Mouse (Mus musculus) brain, adult 2 months (tissue): ENCODE results near the gene Bcl2l1.

ENCODE experiments used
- DNase-seq: peaks from one replicate; pipeline ENCODE4 v3.0.0; 2011; ENCODE audit warnings: low read depth, low spot score

The Bcl2l1 gene

GRCm38 (mm10) chr2:152803081-152803480 lies 28.4 kb downstream of the Bcl2l1 start:
- no peak for DNase-seq

GRCm38 (mm10) chr2:152802303-152802702 lies 29.2 kb downstream of the Bcl2l1 start:
- DNase-seq: no peak

- DNase-seq: no peak
Observed at GRCm38 (mm10) chr2:152800762-152801113, 30.8 kb downstream of the Bcl2l1 start.

- DNase-seq: peak; percentile 94
Observed at GRCm38 (mm10) chr2:152799954-152800761, 31.4 kb downstream of the Bcl2l1 start.

GRCm38 (mm10) chr2:152797589-152797988 lies 33.9 kb downstream of the Bcl2l1 start:
- DNase-seq: peak; percentile 57

GRCm38 (mm10) chr2:152794281-152794827 lies 37.2 kb downstream of the Bcl2l1 start:
- DNase-seq: peak; percentile 50

- peak; percentile 79 for DNase-seq
Observed at GRCm38 (mm10) chr2:152793381-152793780, 38.1 kb downstream of the Bcl2l1 start.

GRCm38 (mm10) chr2:152792461-152792860 lies 39.1 kb downstream of the Bcl2l1 start:
- DNase-seq: no peak

GRCm38 (mm10) chr2:152789591-152789999 lies 41.9 kb downstream of the Bcl2l1 start:
- peak; percentile 47 for DNase-seq

GRCm38 (mm10) chr2:152788892-152789421 lies 42.6 kb downstream of the Bcl2l1 start:
- DNase-seq: peak; percentile 71

GRCm38 (mm10) chr2:152787543-152787942 lies 44.0 kb downstream of the Bcl2l1 start:
- no peak for DNase-seq

GRCm38 (mm10) chr2:152787136-152787535 lies 44.4 kb downstream of the Bcl2l1 start:
- DNase-seq: no peak

GRCm38 (mm10) chr2:152785446-152786350 lies 45.8 kb downstream of the Bcl2l1 start:
- DNase-seq: peak; percentile 94

- DNase-seq: no peak
Observed at GRCm38 (mm10) chr2:152784640-152785039, 46.9 kb downstream of the Bcl2l1 start.

- peak; percentile 62 for DNase-seq
Observed at GRCm38 (mm10) chr2:152783241-152783640, 48.3 kb downstream of the Bcl2l1 start.

GRCm38 (mm10) chr2:152782656-152783055 lies 48.9 kb downstream of the Bcl2l1 start:
- DNase-seq: no peak

GRCm38 (mm10) chr2:152781031-152781711 lies 50.4 kb downstream of the Bcl2l1 start:
- DNase-seq: no peak

GRCm38 (mm10) chr2:152780466-152780865 lies 51.1 kb downstream of the Bcl2l1 start:
- DNase-seq: no peak

GRCm38 (mm10) chr2:152777081-152777480 lies 54.4 kb downstream of the Bcl2l1 start:
- DNase-seq: no peak

- DNase-seq: peak; percentile 92
Observed at GRCm38 (mm10) chr2:152776435-152776834, 55.1 kb downstream of the Bcl2l1 start.

GRCm38 (mm10) chr2:152776019-152776418 lies 55.5 kb downstream of the Bcl2l1 start:
- DNase-seq: peak; percentile 61
